Mouse (Mus musculus) limb, embryonic 11.5 days (tissue): Measurements from ENCODE around the gene Rasa2. TPM values are rescaled to one million over a fixed set of nuclear protein-coding genes. Genes with fewer than 3 reads are reported as not detected.

ENCODE experiments used
- ATAC-seq: fragments of 200-750 bp; cut with Nextera tagmentation; 2 replicates; pipeline ENCODE4 v1.8.0; 2017; ENCODE audit warnings: low read depth; ENCODE audit not compliant: insufficient number of reproducible peaks, low FRiP score, low TSS enrichment
- DNase-seq: peaks from one replicate; pipeline ENCODE4 v3.0.0-alpha.2; 2015; ENCODE audit warnings: low spot score
- H3K27ac ChIP-seq: fragments of 300-500 bp; sonication (generic); replicated peaks from 2 replicates; pipeline ENCODE4 v1.5.1; 2014; ENCODE audit warnings: low read depth, mild to moderate bottlenecking, low read length
- H3K27me3 ChIP-seq: fragments of 300-500 bp; sonication (generic); 2 replicates; pipeline ENCODE4 v1.6.1; 2014; ENCODE audit warnings: mild to moderate bottlenecking, low read length, mixed read lengths; ENCODE audit not compliant: control insufficient read depth, insufficient read depth
- H3K36me3 ChIP-seq: fragments of 300-500 bp; sonication (generic); 2 replicates; pipeline ENCODE4 v1.6.1; 2014; ENCODE audit warnings: mild to moderate bottlenecking, low read length, moderate library complexity, mixed read lengths; ENCODE audit not compliant: control insufficient read depth, insufficient read depth
- H3K4me1 ChIP-seq: fragments of 300-500 bp; sonication (generic); 2 replicates; pipeline ENCODE4 v1.6.1; 2014; ENCODE audit warnings: low read length, mixed read lengths; ENCODE audit not compliant: control insufficient read depth, insufficient read depth
- H3K4me2 ChIP-seq: fragments of 300-500 bp; sonication (generic); 2 replicates; pipeline ENCODE4 v1.6.1; 2014; ENCODE audit warnings: low read depth, mild to moderate bottlenecking, moderate library complexity; ENCODE audit not compliant: severe bottlenecking
- H3K4me3 ChIP-seq: fragments of 300-500 bp; sonication (generic); 2 replicates; pipeline ENCODE4 v1.5.1; 2014; ENCODE audit warnings: low read depth, low read length
- H3K9ac ChIP-seq: fragments of 300-500 bp; sonication (generic); 2 replicates; pipeline ENCODE4 v1.6.1; 2014; ENCODE audit warnings: mild to moderate bottlenecking, low read length
- H3K9me3 ChIP-seq: fragments of 300-500 bp; sonication (generic); 2 replicates; pipeline ENCODE4 v1.6.1; 2016; ENCODE audit warnings: low read length; ENCODE audit not compliant: control insufficient read depth
- WGBS: fragments of 180-500 bp; shearing (Covaris S2); extraction: QIAGEN DNeasy Blood & Tissue Kit; methylation state at CpG from one replicate; pipeline ENCODE4 v1.1.7; 2014; 5-methylcytosine and 5-hydroxymethylcytosine counted together
- polyA plus RNA-seq: library from polyadenylated mRNA; unstranded; fragments of >200 nt; fragmentation: Nextera tagmentation; extraction: Ambion mirVana; gene quantifications from 2 replicates; pipeline ENCODE4 v1.2.1, GENCODE M21; 2014

Rasa2 gene
- polyA plus RNA-seq, 1 experiment from 2014 or later: 20.6 TPM

- DNase-seq: no peak
- Histone ChIP-seq H3K4me2 (no peak overlapping the region), H3K36me3 (no peaks in the 10 kb centered on the region), H3K27me3 (no peaks in the 10 kb centered on the region), H3K4me1 (no peaks in the 10 kb centered on the region), H3K9ac (no peak overlapping the region), H3K9me3 (no peaks in the 10 kb centered on the region), H3K4me3 (no peak overlapping the region), H3K27ac (no peak overlapping the region)
- 93% methylated on average over 12 of the region's 12 CpGs for WGBS
- no peak for ATAC-seq
These were observed 39.8 kb upstream of the Rasa2 start for GRCm38 (mm10) chr9:96671249-96671648.

- H3K36me3 ChIP-seq: no peaks in the 10 kb centered on the region
- H3K4me1 ChIP-seq: no peaks in the 10 kb centered on the region
- no peaks in the 10 kb centered on the region for H3K9me3 ChIP-seq
- peak; percentile 98 for ATAC-seq
- peak overlapping the region; percentile 48 for H3K4me2 ChIP-seq
- H3K9ac ChIP-seq: peak overlapping the region; percentile 43; the same call in 1 of the 2 replicates
- peak; percentile 96 for DNase-seq
- H3K4me3 ChIP-seq: peak overlapping the region; percentile 20; the same call in 1 of the 2 replicates
- WGBS: 2% methylated on average over 15 of the region's 15 CpGs
- no peak overlapping the region for H3K27ac ChIP-seq
- H3K27me3 ChIP-seq: no peaks in the 10 kb centered on the region
These were observed 38.5 kb upstream of the Rasa2 start for GRCm38 (mm10) chr9:96669877-96670276.

GRCm38 (mm10) chr9:96668628-96669027 lies 37.2 kb upstream of the Rasa2 start:
- peak; percentile 65 for DNase-seq
- Histone ChIP-seq H3K4me1 (no peaks in the 10 kb centered on the region), H3K4me3 (no peak overlapping the region), H3K9ac (no peak overlapping the region), H3K36me3 (no peaks in the 10 kb centered on the region), H3K27me3 (no peaks in the 10 kb centered on the region), H3K4me2 (no peak overlapping the region), H3K27ac (no peak overlapping the region), H3K9me3 (no peaks in the 10 kb centered on the region)
- 67% methylated on average over 5 of the region's 5 CpGs for WGBS
- no peak for ATAC-seq

GRCm38 (mm10) chr9:96660510-96661244 lies 29.3 kb upstream of the Rasa2 start:
- Histone ChIP-seq H3K36me3 (no peaks in the 10 kb centered on the region), H3K4me3 (no peak overlapping the region), H3K9ac (no peak overlapping the region), H3K27me3 (no peaks in the 10 kb centered on the region), H3K9me3 (no peaks in the 10 kb centered on the region), H3K4me1 (no peaks in the 10 kb centered on the region), H3K4me2 (no peak overlapping the region), H3K27ac (no peak overlapping the region)
- ATAC-seq: no peak
- WGBS: 85% methylated on average over 10 of the region's 10 CpGs
- no peak for DNase-seq

GRCm38 (mm10) chr9:96659801-96660200 lies 28.4 kb upstream of the Rasa2 start:
- no peaks in the 10 kb centered on the region for H3K4me1 ChIP-seq
- 80% methylated on average over 2 of the region's 2 CpGs for WGBS

GRCm38 (mm10) chr9:96653538-96653937 lies 22.1 kb upstream of the Rasa2 start:
- ATAC-seq (no peak), DNase-seq (no peak)
- no peaks in the 10 kb centered on the region for H3K36me3 ChIP-seq
- no peak overlapping the region for H3K4me2 ChIP-seq
- WGBS: 79% methylated on average over 4 of the region's 4 CpGs
- no peak overlapping the region for H3K9ac ChIP-seq
- no peaks in the 10 kb centered on the region for H3K9me3 ChIP-seq
- no peak overlapping the region for H3K4me3 ChIP-seq
- no peaks in the 10 kb centered on the region for H3K4me1 ChIP-seq
- H3K27me3 ChIP-seq: no peaks in the 10 kb centered on the region
- H3K27ac ChIP-seq: no peak overlapping the region

More at GRCm38 (mm10) chr9:96659801-96660200, 28.4 kb upstream of the Rasa2 start:
- Histone ChIP-seq H3K36me3 (no peaks in the 10 kb centered on the region), H3K9me3 (no peaks in the 10 kb centered on the region), H3K4me2 (no peak overlapping the region), H3K27me3 (no peaks in the 10 kb centered on the region), H3K27ac (no peak overlapping the region), H3K9ac (no peak overlapping the region), H3K4me3 (no peak overlapping the region)
- ATAC-seq (no peak), DNase-seq (no peak)

GRCm38 (mm10) chr9:96652763-96653162 lies 21.3 kb upstream of the Rasa2 start:
- Histone ChIP-seq H3K9ac (no peak overlapping the region), H3K27me3 (no peaks in the 10 kb centered on the region), H3K4me3 (no peak overlapping the region), H3K9me3 (no peaks in the 10 kb centered on the region), H3K27ac (no peak overlapping the region), H3K4me2 (no peak overlapping the region), H3K36me3 (no peaks in the 10 kb centered on the region), H3K4me1 (no peaks in the 10 kb centered on the region)
- DNase-seq (no peak), ATAC-seq (no peak)
- WGBS: 64% methylated on average over 6 of the region's 6 CpGs

- Histone ChIP-seq H3K4me2 (no peak overlapping the region), H3K9me3 (no peaks in the 10 kb centered on the region), H3K4me3 (no peak overlapping the region), H3K27me3 (no peaks in the 10 kb centered on the region), H3K27ac (no peak overlapping the region), H3K36me3 (no peaks in the 10 kb centered on the region), H3K9ac (no peak overlapping the region), H3K4me1 (no peaks in the 10 kb centered on the region)
- 84% methylated on average over 7 of the region's 7 CpGs for WGBS
- no peak for DNase-seq
- ATAC-seq: no peak
These were observed 19.4 kb upstream of the Rasa2 start for GRCm38 (mm10) chr9:96650807-96651206.

GRCm38 (mm10) chr9:96649924-96650323 lies 18.5 kb upstream of the Rasa2 start:
- ATAC-seq (no peak), DNase-seq (no peak)
- H3K4me1 ChIP-seq: no peaks in the 10 kb centered on the region
- H3K27ac ChIP-seq: no peak overlapping the region
- H3K4me3 ChIP-seq: no peak overlapping the region
- no peaks in the 10 kb centered on the region for H3K36me3 ChIP-seq
- no peaks in the 10 kb centered on the region for H3K9me3 ChIP-seq
- WGBS: 72% methylated on average over 9 of the region's 9 CpGs
- no peak overlapping the region for H3K9ac ChIP-seq
- H3K27me3 ChIP-seq: no peaks in the 10 kb centered on the region
- H3K4me2 ChIP-seq: no peak overlapping the region
